Mouse (Mus musculus) neural tube, embryonic 14.5 days (tissue): ENCODE measurements at regions not wholly inside any gene's neighbourhood (a gene's known extent, or its start where the extent isn't known, plus 50 kb on each side); places are given as distances from the start of the nearest gene placed in this dataset.

Experiments
- ATAC-seq: fragments of 200-750 bp; cut with Nextera tagmentation; 2 replicates; pipeline ENCODE4 v1.8.0; 2017; ENCODE audit warnings: low read depth, mild to moderate bottlenecking, moderate TSS enrichment, moderate library complexity
- H3K27ac ChIP-seq: fragments of 300-500 bp; sonication (generic); 2 replicates; pipeline ENCODE4 v1.5.1; 2014; ENCODE audit warnings: low read depth, mild to moderate bottlenecking, control low read depth, low read length, moderate library complexity, mixed read lengths
- H3K27me3 ChIP-seq: fragments of 300-500 bp; sonication (generic); 2 replicates; pipeline ENCODE4 v1.6.1; 2014; ENCODE audit warnings: low read length; ENCODE audit not compliant: control insufficient read depth, insufficient read depth
- H3K36me3 ChIP-seq: fragments of 300-500 bp; sonication (generic); 2 replicates; pipeline ENCODE4 v1.6.1; 2014; ENCODE audit warnings: low read length, mixed read lengths; ENCODE audit not compliant: control insufficient read depth, insufficient read depth
- H3K4me1 ChIP-seq: fragments of 300-500 bp; sonication (generic); 2 replicates; pipeline ENCODE4 v1.6.1; 2014; ENCODE audit warnings: low read length; ENCODE audit not compliant: control insufficient read depth, insufficient read depth
- H3K4me2 ChIP-seq: fragments of 300-500 bp; sonication (generic); 2 replicates; pipeline ENCODE4 v1.6.1; 2014; ENCODE audit warnings: mild to moderate bottlenecking, low read depth, low read length, control low read depth
- H3K4me3 ChIP-seq: fragments of 300-500 bp; sonication (generic); 2 replicates; pipeline ENCODE4 v1.5.1; 2014; ENCODE audit warnings: low read depth, low read length, control low read depth, mixed read lengths
- H3K9ac ChIP-seq: fragments of 300-500 bp; sonication (generic); replicated peaks from 2 replicates; pipeline ENCODE4 v1.6.1; 2014; ENCODE audit warnings: low read depth, mild to moderate bottlenecking, control low read depth, low read length, mixed read lengths
- H3K9me3 ChIP-seq: fragments of 300-500 bp; sonication (generic); 2 replicates; pipeline ENCODE4 v1.6.1; 2016; ENCODE audit warnings: low read length; ENCODE audit not compliant: control insufficient read depth
- WGBS: fragments of 180-500 bp; shearing (Covaris S2); extraction: QIAGEN DNeasy Blood & Tissue Kit; methylation state at CpG from one replicate; pipeline ENCODE4 v1.1.7; 2014; 5-methylcytosine and 5-hydroxymethylcytosine counted together

- 32% methylated on average over 2 of the region's 2 CpGs for WGBS
- no peaks in the 10 kb centered on the region for H3K27me3 ChIP-seq
Observed at GRCm38 (mm10) chr9:41631564-41632205, 470.2 kb upstream of the Ubash3b start.

DNA sequence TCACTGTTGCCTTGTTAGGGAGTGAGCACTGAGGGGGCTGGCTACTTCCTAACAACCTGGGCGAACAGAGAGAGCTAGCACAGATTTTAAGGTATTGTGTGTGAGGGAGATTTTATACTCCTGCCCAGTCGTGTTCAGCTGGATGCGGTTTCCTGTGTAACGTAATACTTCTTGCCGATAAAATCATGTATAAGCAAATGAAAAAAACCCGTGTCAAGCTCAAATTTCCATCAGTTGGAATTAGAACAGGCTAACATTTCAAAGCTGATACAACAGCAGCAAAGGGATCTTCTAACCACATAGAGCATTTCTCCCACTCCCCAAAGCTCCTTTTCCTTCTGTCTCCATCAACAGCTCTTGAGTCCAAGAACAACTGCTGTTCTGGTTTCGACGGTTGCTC, 459.8 kb upstream of the Ubash3b start:
- Histone ChIP-seq H3K27ac (no peak overlapping the region), H3K4me1 (no peaks in the 10 kb centered on the region), H3K27me3 (no peaks in the 10 kb centered on the region), H3K4me3 (no peak overlapping the region), H3K9ac (no peak overlapping the region), H3K9me3 (no peaks in the 10 kb centered on the region), H3K4me2 (no peak overlapping the region), H3K36me3 (no peaks in the 10 kb centered on the region)
- ATAC-seq: no peak
- 89% methylated on average over 8 of the region's 8 CpGs for WGBS

More at GRCm38 (mm10) chr9:41631564-41632205, 470.2 kb upstream of the Ubash3b start:
- Histone ChIP-seq H3K4me3 (no peak overlapping the region), H3K4me2 (no peak overlapping the region), H3K36me3 (no peaks in the 10 kb centered on the region), H3K27ac (no peak overlapping the region), H3K9me3 (no peaks in the 10 kb centered on the region), H3K9ac (no peak overlapping the region), H3K4me1 (no peaks in the 10 kb centered on the region)
- no peak for ATAC-seq

DNA sequence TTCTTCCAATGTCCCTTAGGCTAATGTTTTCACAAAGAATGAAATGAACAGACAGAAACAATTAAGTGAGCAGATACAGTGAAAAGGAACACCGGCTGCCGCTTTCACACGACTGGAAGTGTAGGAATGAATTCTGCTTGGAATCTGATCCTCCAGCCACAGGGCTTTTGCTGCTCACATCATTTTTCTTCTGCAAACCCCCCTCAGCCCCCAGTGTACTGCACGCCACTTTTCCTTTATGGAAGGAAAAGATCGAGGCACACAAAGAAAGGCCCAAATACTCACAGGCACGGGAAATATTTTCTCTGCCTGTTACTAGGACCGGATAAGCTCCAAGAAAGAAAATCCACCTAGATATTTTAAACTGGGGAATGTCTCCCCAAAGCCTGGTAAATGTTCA, 452.5 kb upstream of the Ubash3b start:
- no peak overlapping the region for H3K9ac ChIP-seq
- WGBS: 34% methylated on average over 7 of the region's 7 CpGs

DNA sequence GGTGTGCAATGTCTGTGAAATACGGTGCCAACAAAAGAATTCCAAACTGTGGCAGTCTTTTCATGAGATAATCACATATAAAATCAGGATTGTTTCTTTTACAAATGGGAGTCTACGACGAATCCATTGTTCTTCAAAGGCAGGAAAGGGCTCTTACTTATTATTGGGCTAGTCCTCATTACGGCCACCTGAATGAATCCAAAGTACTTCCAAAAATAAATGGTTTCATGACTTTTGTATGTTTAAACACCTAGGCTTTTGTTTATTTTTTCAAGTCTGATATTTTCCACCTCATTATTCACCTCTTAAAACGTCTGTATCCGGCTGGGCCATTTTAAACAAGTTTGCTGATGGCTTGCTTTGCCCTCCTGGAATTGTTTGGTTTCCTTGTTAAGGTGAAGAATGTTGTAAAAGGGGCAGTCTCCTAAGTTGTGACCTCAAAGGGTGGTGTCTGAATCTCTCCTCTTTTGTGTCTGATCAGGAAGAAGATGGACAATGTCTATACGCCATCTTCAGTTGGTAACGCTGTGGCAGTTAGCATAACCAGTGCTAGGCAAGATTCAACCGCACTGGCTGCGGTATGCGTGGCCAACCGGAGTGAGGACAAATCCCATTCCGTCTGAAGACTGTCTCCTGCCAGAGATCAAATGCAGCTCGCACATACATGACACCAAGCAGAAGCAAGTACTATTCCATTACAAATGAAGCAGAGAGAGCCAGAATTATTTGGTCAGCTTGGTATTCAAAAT, 451.5 kb upstream of the Ubash3b start:
- H3K4me3 ChIP-seq: no peak overlapping the region
- H3K27ac ChIP-seq: peak overlapping the region; percentile 81
- no peaks in the 10 kb centered on the region for H3K9me3 ChIP-seq
- 31% methylated on average over 14 of the region's 14 CpGs for WGBS
- H3K4me2 ChIP-seq: peak overlapping the region; percentile 30
- H3K27me3 ChIP-seq: no peaks in the 10 kb centered on the region
- H3K9ac ChIP-seq: peak overlapping the region; percentile 12; the same call in 1 of the 2 replicates
- H3K4me1 ChIP-seq: peaks cover 34% of the 10 kb centered on the region
- H3K36me3 ChIP-seq: 0 out of 2 replicates have a peak, but pooled peaks cover 4% of the 10 kb centered on the region
- no peak for ATAC-seq

More for the DNA sequence above, 452.5 kb upstream of the Ubash3b start:
- Histone ChIP-seq H3K27ac (peak overlapping the region; percentile 75), H3K27me3 (no peaks in the 10 kb centered on the region), H3K36me3 (0 out of 2 replicates have a peak, but pooled peaks cover 4% of the 10 kb centered on the region), H3K4me3 (no peak overlapping the region), H3K9me3 (no peaks in the 10 kb centered on the region), H3K4me2 (no peak overlapping the region), H3K4me1 (peaks cover 34% of the 10 kb centered on the region)
- no peak for ATAC-seq

- peaks cover 34% of the 10 kb centered on the region for H3K4me1 ChIP-seq
- no peaks in the 10 kb centered on the region for H3K27me3 ChIP-seq
- H3K9me3 ChIP-seq: no peaks in the 10 kb centered on the region
- peak overlapping the region; percentile 12; the same call in 1 of the 2 replicates for H3K9ac ChIP-seq
- peak overlapping the region; percentile 81 for H3K27ac ChIP-seq
- peak overlapping the region; percentile 30 for H3K4me2 ChIP-seq
- 3% methylated on average over 7 of the region's 7 CpGs for WGBS
- H3K36me3 ChIP-seq: 0 out of 2 replicates have a peak, but pooled peaks cover 4% of the 10 kb centered on the region
- ATAC-seq: peak; percentile 71
- no peak overlapping the region for H3K4me3 ChIP-seq
Observed at GRCm38 (mm10) chr9:41612452-41612795, 450.9 kb upstream of the Ubash3b start.

GRCm38 (mm10) chr9:41611534-41612451, 450.3 kb upstream of the Ubash3b start:
- H3K27me3 ChIP-seq: no peaks in the 10 kb centered on the region
- peak overlapping the region; percentile 81 for H3K27ac ChIP-seq
- H3K9ac ChIP-seq: peak overlapping the region; percentile 12; the same call in 1 of the 2 replicates
- no peaks in the 10 kb centered on the region for H3K9me3 ChIP-seq
- H3K4me3 ChIP-seq: no peak overlapping the region; the same call in 1 of the 2 replicates
- peaks cover 34% of the 10 kb centered on the region for H3K4me1 ChIP-seq
- peak; percentile 93 for ATAC-seq
- H3K4me2 ChIP-seq: peak overlapping the region; percentile 30
- WGBS: 9% methylated on average over 11 of the region's 11 CpGs
- 0 out of 2 replicates have a peak, but pooled peaks cover 4% of the 10 kb centered on the region for H3K36me3 ChIP-seq

- Histone ChIP-seq H3K4me1 (peaks cover 34% of the 10 kb centered on the region), H3K4me3 (no peak overlapping the region), H3K4me2 (no peak overlapping the region), H3K27me3 (no peaks in the 10 kb centered on the region), H3K27ac (peak overlapping the region; percentile 81), H3K9me3 (no peaks in the 10 kb centered on the region), H3K9ac (no peak overlapping the region), H3K36me3 (0 out of 2 replicates have a peak, but pooled peaks cover 4% of the 10 kb centered on the region)
- WGBS: 26% methylated on average over 4 of the region's 4 CpGs
- ATAC-seq: no peak
Observed at GRCm38 (mm10) chr9:41610347-41610746, 448.9 kb upstream of the Ubash3b start.

DNA sequence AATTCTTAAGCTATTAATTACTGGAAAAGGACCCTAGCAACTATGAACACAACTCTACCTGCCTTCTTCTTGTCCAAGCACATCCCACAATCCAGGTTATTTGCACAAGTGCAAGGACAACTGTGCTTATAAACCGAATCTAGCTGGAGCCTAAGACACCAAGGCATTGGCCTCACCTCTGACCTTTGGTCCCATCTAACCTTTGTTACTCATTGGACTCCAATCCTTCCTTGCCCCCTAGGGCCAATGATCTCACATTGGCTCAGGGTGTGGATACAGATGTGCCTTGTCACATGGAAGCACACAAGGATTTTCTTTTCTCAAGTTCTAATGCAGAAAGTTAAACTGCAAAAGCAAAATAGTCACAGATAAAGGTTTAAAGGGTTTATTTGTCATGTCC, 444.6 kb upstream of the Ubash3b start:
- Histone ChIP-seq H3K9me3 (no peaks in the 10 kb centered on the region), H3K27me3 (no peaks in the 10 kb centered on the region), H3K36me3 (no peaks in the 10 kb centered on the region), H3K4me1 (peaks cover 11% of the 10 kb centered on the region), H3K4me3 (no peak overlapping the region), H3K27ac (no peak overlapping the region), H3K9ac (no peak overlapping the region), H3K4me2 (no peak overlapping the region)
- 76% methylated on average over 1 of the region's 1 CpGs for WGBS
- no peak for ATAC-seq
